Mouse (Mus musculus): ENCODE measurements around the gene Mvd.

- peak; percentile 34; the same call in 1 of the 2 replicates for TF ChIP-seq CTCF (IDR thresholded peaks at IDR 0.05; ENCODE audit: borderline replicate concordance, insufficient read depth, low read length)
- peak; percentile 99 for TF ChIP-seq POLR2A (IDR thresholded peaks at IDR 0.05; ENCODE audit: low read depth, low read length)
Measured at GRCm38 (mm10) chr8:122443262-122444006, at the start of gene Mvd.
